Mouse (Mus musculus): ENCODE measurements around the gene Fam57b. TPM values are rescaled to one million over a fixed set of nuclear protein-coding genes. Genes with fewer than 3 reads are reported as not detected.

Fam57b gene
- polyA plus RNA-seq, 1 experiment, result 0.30 TPM

DNA sequence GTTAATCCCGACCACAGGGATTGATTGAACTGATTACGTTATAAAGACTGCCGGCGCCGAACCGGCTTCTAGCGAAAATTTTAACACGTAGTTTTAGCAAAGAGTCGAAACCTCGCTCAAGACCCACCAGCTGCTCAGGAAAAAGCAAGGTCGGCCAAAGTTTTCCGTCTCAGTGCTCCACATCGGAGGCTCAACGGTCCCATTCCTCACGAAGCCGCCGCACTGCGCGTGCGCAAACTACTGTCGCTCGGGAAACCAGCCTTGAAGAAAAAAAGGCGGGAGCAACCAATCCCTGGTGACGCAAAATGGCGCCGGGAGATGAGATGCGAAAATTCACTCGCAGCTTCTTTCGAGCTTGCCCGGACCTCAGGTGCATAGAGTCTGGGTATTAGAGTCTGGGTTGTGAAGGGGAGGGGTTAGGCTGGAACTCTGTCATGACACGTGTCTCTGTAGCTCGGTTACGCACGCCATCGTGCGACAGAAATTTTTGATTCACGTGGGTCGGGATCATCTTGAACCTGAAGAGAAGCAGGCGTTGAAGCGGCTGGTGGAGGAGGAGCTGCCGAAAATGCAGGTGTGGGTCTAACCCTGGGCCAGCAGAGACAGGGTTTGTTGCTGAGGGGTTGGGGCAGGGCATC, 64.8 kb downstream of the Fam57b start, which contains the start of gene Ino80e:
Gene Ino80e, minus strand, starts transcription at position 231 of the 638 bp plus-strand sequence.
- Histone ChIP-seq H3K36me3 (ENCODE audit: control insufficient read depth, insufficient read depth, low read length) (peaks cover 18% of the 10 kb centered on the region), H3K27me3 (ENCODE audit: control insufficient read depth, insufficient read depth, low read length) (no peaks in the 10 kb centered on the region), H3K27ac (ENCODE audit: insufficient read depth, low read length) (peak within 1 kb of the TSS; percentile 71), H3K4me1 (ENCODE audit: control insufficient read depth, insufficient read depth, insufficient read length) (no peaks in the 10 kb centered on the region; the same call in 1 of the 2 replicates), H3K4me3 (ENCODE audit: extremely low read depth, insufficient read depth, insufficient read length) (peak within 1 kb of the TSS; percentile 76)
- DNase-seq (ENCODE audit: low read depth in 1 of 2, low spot score in 2 of 2), result peak; percentile 71 to 84
- no peak for TF ChIP-seq POLR2A (IDR thresholded peaks at IDR 0.05; ENCODE audit: low read depth, low read length)
- under 1% methylated on average over 41 of the region's 41 CpGs for WGBS

- Histone ChIP-seq H3K27ac (ENCODE audit: insufficient read depth, low read length) (no peak overlapping the region), H3K27me3 (ENCODE audit: control insufficient read depth, insufficient read depth, low read length) (no peaks in the 10 kb centered on the region), H3K4me3 (ENCODE audit: extremely low read depth, insufficient read depth, insufficient read length) (no peak overlapping the region), H3K4me1 (ENCODE audit: control insufficient read depth, insufficient read depth, insufficient read length) (no peaks in the 10 kb centered on the region; the same call in 1 of the 2 replicates), H3K36me3 (ENCODE audit: control insufficient read depth, insufficient read depth, low read length) (peaks cover 26% of the 10 kb centered on the region)
- TF ChIP-seq CTCF (IDR thresholded peaks at IDR 0.05; ENCODE audit: extremely low read depth, insufficient read depth, insufficient read length, insufficient replicate concordance), result no peak
- no peak for TF ChIP-seq POLR2A (IDR thresholded peaks at IDR 0.05; ENCODE audit: low read depth, low read length)
- WGBS, result 76% methylated on average over 6 of the region's 6 CpGs
- no peak for DNase-seq (ENCODE audit: low read depth in 1 of 2, low spot score in 2 of 2)
These were observed 66.3 kb downstream of the Fam57b start for GRCm38 (mm10) chr7:126863791-126864190.

- no peaks in the 10 kb centered on the region for H3K27me3 ChIP-seq (ENCODE audit: control insufficient read depth, insufficient read depth, low read length)
- no peak overlapping the region for H3K27ac ChIP-seq (ENCODE audit: insufficient read depth, low read length)
- no peaks in the 10 kb centered on the region for H3K4me1 ChIP-seq (ENCODE audit: control insufficient read depth, insufficient read depth, insufficient read length)
- H3K4me3 ChIP-seq (ENCODE audit: extremely low read depth, insufficient read depth, insufficient read length), result no peak overlapping the region
- no peak for TF ChIP-seq POLR2A (IDR thresholded peaks at IDR 0.05; ENCODE audit: low read depth, low read length)
- no peak for TF ChIP-seq CTCF (IDR thresholded peaks at IDR 0.05; ENCODE audit: extremely low read depth, insufficient read depth, insufficient read length, insufficient replicate concordance)
- WGBS, result 96% methylated on average over 2 of the region's 2 CpGs
- no peak for DNase-seq (ENCODE audit: low read depth in 1 of 2, low spot score in 2 of 2)
- peaks cover 48% of the 10 kb centered on the region for H3K36me3 ChIP-seq (ENCODE audit: control insufficient read depth, insufficient read depth, low read length)
These were observed 70.1 kb downstream of the Fam57b start for GRCm38 (mm10) chr7:126867534-126867933.

DNA sequence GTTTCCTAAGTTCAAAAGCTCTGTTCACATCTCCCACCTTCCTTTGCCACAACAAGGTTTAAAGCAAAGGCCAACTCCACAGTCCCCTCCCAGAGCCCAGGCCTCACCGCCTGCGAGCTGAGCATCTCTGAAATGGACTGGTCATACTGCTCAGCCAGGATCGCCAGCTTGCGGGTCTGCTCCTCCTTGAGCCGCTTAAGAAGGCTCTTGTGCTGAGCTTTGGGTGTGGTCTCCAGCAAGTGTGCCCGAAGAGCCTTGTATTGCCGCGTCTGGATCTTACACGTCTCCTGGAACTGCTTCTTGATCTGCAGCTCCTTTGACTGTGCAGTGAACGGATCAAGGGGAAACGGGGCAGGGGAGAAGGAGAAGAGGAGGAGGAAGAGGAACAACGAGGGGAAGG, 70.5 kb downstream of the Fam57b start:
- peaks cover 52% of the 10 kb centered on the region for H3K36me3 ChIP-seq (ENCODE audit: control insufficient read depth, insufficient read depth, low read length)
- H3K4me1 ChIP-seq (ENCODE audit: control insufficient read depth, insufficient read depth, insufficient read length), result no peaks in the 10 kb centered on the region
- DNase-seq (ENCODE audit: low read depth in 1 of 2, low spot score in 2 of 2), result no peak
- no peak for TF ChIP-seq POLR2A (IDR thresholded peaks at IDR 0.05; ENCODE audit: low read depth, low read length)
- no peak for TF ChIP-seq CTCF (IDR thresholded peaks at IDR 0.05; ENCODE audit: extremely low read depth, insufficient read depth, insufficient read length, insufficient replicate concordance)
- no peak overlapping the region for H3K4me3 ChIP-seq (ENCODE audit: extremely low read depth, insufficient read depth, insufficient read length)
- H3K27ac ChIP-seq (ENCODE audit: insufficient read depth, low read length), result no peak overlapping the region
- WGBS, result 84% methylated on average over 12 of the region's 12 CpGs
- H3K27me3 ChIP-seq (ENCODE audit: control insufficient read depth, insufficient read depth, low read length), result no peaks in the 10 kb centered on the region

DNA sequence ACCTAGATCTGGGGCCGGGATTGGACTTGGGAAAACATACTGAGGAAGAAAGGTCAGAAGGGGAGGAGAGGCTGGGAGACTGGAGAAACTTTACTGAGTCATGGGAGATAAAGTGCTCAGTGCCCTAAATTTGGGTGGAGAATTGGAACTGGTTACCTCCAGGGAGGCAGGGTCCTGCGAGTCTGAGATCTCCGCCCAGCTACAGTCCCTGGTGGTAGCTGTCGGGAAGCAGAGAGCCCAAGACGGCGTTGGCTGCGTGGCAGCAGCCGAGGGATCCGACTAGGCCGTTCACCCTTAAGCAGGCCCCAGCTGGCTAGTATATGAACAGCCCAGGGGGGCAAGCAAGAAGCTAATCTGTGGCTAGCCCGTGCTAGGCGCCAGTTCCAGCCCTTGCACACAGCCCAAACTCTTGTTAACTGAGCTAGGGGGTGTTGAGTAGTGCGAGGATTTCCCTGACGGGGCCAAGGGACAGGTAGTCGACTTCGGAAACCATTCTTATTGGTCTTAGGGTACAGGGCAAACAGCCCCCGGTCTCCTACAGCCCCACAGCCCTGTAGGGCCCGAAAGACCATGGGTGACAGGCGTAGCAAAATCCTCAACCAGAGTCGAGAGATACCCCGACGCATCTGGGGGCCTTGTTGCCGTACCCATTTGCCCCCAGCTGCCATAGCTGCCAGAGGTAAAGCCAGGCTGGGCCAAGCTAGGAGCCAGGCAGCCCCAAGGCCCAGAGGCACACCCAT, 72.5 kb downstream of the Fam57b start:
- no peaks in the 10 kb centered on the region for H3K4me1 ChIP-seq (ENCODE audit: control insufficient read depth, insufficient read depth, insufficient read length)
- H3K4me3 ChIP-seq (ENCODE audit: extremely low read depth, insufficient read depth, insufficient read length), result no peak overlapping the region
- 95% methylated on average over 23 of the region's 23 CpGs for WGBS
- no peak for TF ChIP-seq POLR2A (IDR thresholded peaks at IDR 0.05; ENCODE audit: low read depth, low read length)
- TF ChIP-seq CTCF (IDR thresholded peaks at IDR 0.05; ENCODE audit: extremely low read depth, insufficient read depth, insufficient read length, insufficient replicate concordance), result no peak
- DNase-seq (ENCODE audit: low read depth in 1 of 2, low spot score in 2 of 2), result no peak
- no peaks in the 10 kb centered on the region for H3K27me3 ChIP-seq (ENCODE audit: control insufficient read depth, insufficient read depth, low read length)
- peaks cover 65% of the 10 kb centered on the region for H3K36me3 ChIP-seq (ENCODE audit: control insufficient read depth, insufficient read depth, low read length)
- no peak overlapping the region for H3K27ac ChIP-seq (ENCODE audit: insufficient read depth, low read length)

DNA sequence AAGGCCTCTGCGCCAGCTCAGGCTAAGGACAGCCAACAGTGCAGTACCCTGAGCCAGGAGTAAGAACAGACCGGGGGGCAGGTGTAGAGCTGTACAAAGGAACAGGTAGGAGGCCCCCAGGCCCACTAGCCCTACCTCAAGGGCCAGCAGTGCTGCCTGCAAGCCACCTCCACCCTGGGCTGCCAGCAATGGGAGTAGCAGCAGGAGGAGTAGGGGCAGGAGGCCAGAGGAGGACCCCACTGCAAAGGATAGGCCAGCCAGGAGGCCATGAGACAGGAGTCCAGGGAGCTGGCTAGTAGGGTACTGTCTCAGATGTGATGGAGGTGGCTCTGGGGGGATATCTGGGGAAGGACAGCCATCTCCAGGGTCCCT, 73.0 kb downstream of the Fam57b start:
- H3K27ac ChIP-seq (ENCODE audit: insufficient read depth, low read length), result no peak overlapping the region
- no peaks in the 10 kb centered on the region for H3K4me1 ChIP-seq (ENCODE audit: control insufficient read depth, insufficient read depth, insufficient read length)
- no peak for DNase-seq (ENCODE audit: low read depth in 1 of 2, low spot score in 2 of 2)
- no peaks in the 10 kb centered on the region for H3K27me3 ChIP-seq (ENCODE audit: control insufficient read depth, insufficient read depth, low read length)
- 87% methylated on average over 2 of the region's 2 CpGs for WGBS
- no peak overlapping the region for H3K4me3 ChIP-seq (ENCODE audit: extremely low read depth, insufficient read depth, insufficient read length)
- no peak for TF ChIP-seq POLR2A (IDR thresholded peaks at IDR 0.05; ENCODE audit: low read depth, low read length)
- H3K36me3 ChIP-seq (ENCODE audit: control insufficient read depth, insufficient read depth, low read length), result peaks cover 70% of the 10 kb centered on the region

DNA sequence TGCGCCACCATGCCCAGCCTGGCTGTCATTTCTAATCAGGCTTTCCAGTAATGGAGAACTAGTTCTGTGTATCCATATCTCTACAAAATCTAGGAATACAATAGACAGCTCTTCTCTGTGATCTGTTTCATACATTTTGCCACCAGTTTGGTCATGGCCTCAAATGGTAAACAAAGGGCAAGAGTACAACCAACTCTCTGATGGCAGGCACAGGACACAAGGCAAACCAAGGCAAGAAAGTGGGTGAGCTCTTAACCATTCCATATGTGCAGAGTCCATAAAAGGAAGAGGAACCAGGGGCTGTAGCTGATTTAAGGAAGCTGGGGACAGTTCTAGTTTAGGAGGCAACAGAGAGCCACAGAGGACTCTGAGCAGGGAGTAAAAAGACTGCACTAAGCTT, 79.8 kb downstream of the Fam57b start:
- no peak for TF ChIP-seq CTCF (IDR thresholded peaks at IDR 0.05; ENCODE audit: extremely low read depth, insufficient read depth, insufficient read length, insufficient replicate concordance)
- TF ChIP-seq POLR2A (IDR thresholded peaks at IDR 0.05; ENCODE audit: low read depth, low read length), result no peak
- H3K36me3 ChIP-seq (ENCODE audit: control insufficient read depth, insufficient read depth, low read length), result peaks cover 57% of the 10 kb centered on the region
- no peak overlapping the region for H3K27ac ChIP-seq (ENCODE audit: insufficient read depth, low read length)
- no peak overlapping the region for H3K4me3 ChIP-seq (ENCODE audit: extremely low read depth, insufficient read depth, insufficient read length)
- H3K27me3 ChIP-seq (ENCODE audit: control insufficient read depth, insufficient read depth, low read length), result no peaks in the 10 kb centered on the region
- H3K4me1 ChIP-seq (ENCODE audit: control insufficient read depth, insufficient read depth, insufficient read length), result peaks cover 7% of the 10 kb centered on the region; the same call in 1 of the 2 replicates
- no peak for DNase-seq (ENCODE audit: low read depth in 1 of 2, low spot score in 2 of 2)
- 96% methylated on average over 1 of the region's 1 CpGs for WGBS

Other genes starting within 250 kb of the Fam57b start
- gene Eif3c, start 231.3 kb upstream of the Fam57b start, polyA plus RNA-seq (2012; rRNA removed), result 61.0 and 64.7 TPM in 2 replicates
- gene Apobr, start 212.7 kb upstream of the Fam57b start, polyA plus RNA-seq (2012; rRNA removed), result 13.6 and 15.8 TPM in 2 replicates
- 105 and 118 TPM in 2 replicates for gene Cln3, start 211.9 kb upstream of the Fam57b start, polyA plus RNA-seq (2012; rRNA removed)
- 0.79 and 1.5 TPM in 2 replicates for gene Il27, start 202.7 kb upstream of the Fam57b start, polyA plus RNA-seq (2012; rRNA removed)
- 28.8 and 42.3 TPM in 2 replicates for gene Nupr1, start 166.8 kb upstream of the Fam57b start, polyA plus RNA-seq (2012; rRNA removed)
- 31.4 and 32.3 TPM in 2 replicates for gene Sgf29, start 148.4 kb upstream of the Fam57b start, polyA plus RNA-seq (2012; rRNA removed)
- gene Sult1a1, start 121.2 kb upstream of the Fam57b start, polyA plus RNA-seq (2012; rRNA removed), result 10.5 and 12.9 TPM in 2 replicates
- 37.4 and 51.8 TPM in 2 replicates for gene Bola2, start 102.3 kb upstream of the Fam57b start, polyA plus RNA-seq (2012; rRNA removed)
- gene Slx1b, start 101.9 kb upstream of the Fam57b start, polyA plus RNA-seq (2012; rRNA removed), result 13.2 and 19.5 TPM in 2 replicates
- 1,755 and 1,932 TPM in 2 replicates for gene Coro1a, start 89.9 kb upstream of the Fam57b start, polyA plus RNA-seq (2012; rRNA removed)
- gene Mapk3, start 38.1 kb upstream of the Fam57b start, polyA plus RNA-seq (2012; rRNA removed), result 97.0 and 108 TPM in 2 replicates
- 7.7 and 62.7 TPM in 2 replicates for gene Gdpd3, start 31.3 kb upstream of the Fam57b start, polyA plus RNA-seq (2012; rRNA removed)
- 393 and 605 TPM in 2 replicates for gene Ypel3, start 20.7 kb upstream of the Fam57b start, polyA plus RNA-seq (2012; rRNA removed)
- 16.6 and 17.9 TPM in 2 replicates for gene Tbx6, start 16.2 kb upstream of the Fam57b start, polyA plus RNA-seq (2012; rRNA removed)
- gene Ppp4c, start 5.2 kb upstream of the Fam57b start, polyA plus RNA-seq (2012; rRNA removed), result 175 and 184 TPM in 2 replicates
- gene 4930451I11Rik, start 34.0 kb downstream of the Fam57b start, polyA plus RNA-seq (2012; rRNA removed), result not detected in 2 replicates
- not detected in 2 replicates for gene Doc2a, start 49.7 kb downstream of the Fam57b start, polyA plus RNA-seq (2012; rRNA removed)
- 7.4 and 8.6 TPM in 2 replicates for gene Hirip3, start 64.3 kb downstream of the Fam57b start, polyA plus RNA-seq (2012; rRNA removed)
- 40.1 and 56.0 TPM in 2 replicates for gene Ino80e, start 64.7 kb downstream of the Fam57b start, polyA plus RNA-seq (2012; rRNA removed)
- 97.0 and 109 TPM in 2 replicates for gene Taok2, start 87.0 kb downstream of the Fam57b start, polyA plus RNA-seq (2012; rRNA removed)
- gene Tmem219, start 125.2 kb downstream of the Fam57b start, polyA plus RNA-seq (2012; rRNA removed), result 81.7 and 94.0 TPM in 2 replicates
- 21.5 and 29.9 TPM in 2 replicates for gene Kctd13, start 131.2 kb downstream of the Fam57b start, polyA plus RNA-seq (2012; rRNA removed)
- not detected in 2 replicates for gene Asphd1, start 151.9 kb downstream of the Fam57b start, polyA plus RNA-seq (2012; rRNA removed)
- gene Sez6l2, start 152.9 kb downstream of the Fam57b start, polyA plus RNA-seq (2012; rRNA removed), result 2.4 and 2.9 TPM in 2 replicates
- gene Cdipt, start 178.2 kb downstream of the Fam57b start, polyA plus RNA-seq (2012; rRNA removed), result 154 and 201 TPM in 2 replicates
- 0.59 and 0.71 TPM in 2 replicates for gene Cdiptos, start 178.4 kb downstream of the Fam57b start, polyA plus RNA-seq (2012; rRNA removed)
- 63.3 and 80.9 TPM in 2 replicates for gene Mvp, start 217.0 kb downstream of the Fam57b start, polyA plus RNA-seq (2012; rRNA removed)
- gene Pagr1b, start 218.8 kb downstream of the Fam57b start, polyA plus RNA-seq (2012; rRNA removed), result 0.48 and 2.5 TPM in 2 replicates
- 3.1 and 3.3 TPM in 2 replicates for gene Pagr1a, start 219.7 kb downstream of the Fam57b start, polyA plus RNA-seq (2012; rRNA removed)
- gene Gm42742, start 223.4 kb downstream of the Fam57b start, polyA plus RNA-seq (2012; rRNA removed), result 27.8 and 31.8 TPM in 2 replicates
- gene Prrt2, start 223.5 kb downstream of the Fam57b start, polyA plus RNA-seq (2012; rRNA removed), result 5.8 and 6.5 TPM in 2 replicates
- gene Maz, start 229.4 kb downstream of the Fam57b start, polyA plus RNA-seq (2012; rRNA removed), result 215 and 345 TPM in 2 replicates
- gene Kif22, start 244.8 kb downstream of the Fam57b start, polyA plus RNA-seq (2012; rRNA removed), result 6.3 and 8.2 TPM in 2 replicates

All from spleen, adult 2 months (tissue).